Mouse (Mus musculus) adrenal gland, adult (tissue): ENCODE measurements at regions not wholly inside any gene's neighbourhood (a gene's known extent, or its start where the extent isn't known, plus 50 kb on each side); places are given as distances from the start of the nearest gene placed in this dataset.

Experiments used
- DNase-seq, 2 experiments: peaks; one replicate each; pipeline ENCODE4 v3.0.0; 2022 to 2023; ENCODE audit warnings: low spot score in 1 of 2; ENCODE audit not compliant: inconsistent age in 2 of 2

DNA sequence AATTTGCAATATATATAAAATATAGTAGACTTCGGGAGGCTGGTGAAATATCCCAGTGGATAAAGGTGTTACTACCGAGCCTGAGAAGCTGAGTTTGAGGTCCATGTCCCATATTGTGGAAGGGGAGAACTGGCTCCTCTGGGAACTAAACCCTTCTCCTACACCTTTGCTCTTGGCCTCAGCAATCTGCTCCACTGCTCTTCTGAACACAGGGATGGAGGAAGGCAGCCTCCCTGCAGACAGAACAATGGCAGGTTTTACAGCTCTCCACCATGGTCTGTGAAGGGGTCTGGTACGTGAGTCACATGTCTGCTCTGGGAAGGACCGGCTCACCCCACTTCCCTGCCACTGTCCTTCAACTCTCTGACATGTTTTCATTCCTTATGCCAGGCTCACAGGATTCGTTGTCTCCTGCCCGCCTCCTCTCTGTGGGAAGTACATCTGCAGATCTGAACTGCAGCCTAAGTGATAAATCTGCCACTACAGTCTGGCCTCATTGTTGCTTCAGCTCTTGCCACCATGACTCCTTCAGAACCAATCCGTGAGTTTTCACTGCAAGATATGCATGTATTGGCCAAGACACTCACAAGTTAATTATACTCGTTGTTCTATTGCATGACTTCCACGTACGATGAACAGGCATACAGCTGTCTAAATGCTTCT, 220.0 kb upstream of the Gm9767 start:
- peak in 1 of 2 experiments; percentile 20 for DNase-seq

DNA sequence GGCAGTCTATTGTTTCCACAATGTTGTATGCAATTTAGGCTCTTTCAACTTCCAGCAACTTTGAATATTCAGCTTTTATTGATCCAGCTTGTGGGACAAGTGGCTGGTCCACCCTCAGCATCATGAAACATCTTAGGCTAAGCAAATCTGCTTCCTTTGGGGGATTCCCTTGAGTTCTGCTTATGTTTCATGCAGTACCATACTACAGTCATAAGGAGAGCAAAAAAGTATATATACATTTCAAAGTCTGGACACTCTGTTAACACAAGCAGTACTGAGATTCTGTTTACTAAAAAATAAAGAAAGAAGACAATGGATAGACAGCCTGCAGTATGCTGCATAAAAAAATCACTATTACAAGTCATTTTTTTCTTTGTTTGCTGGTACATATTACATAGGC, 233.7 kb upstream of the Gm9767 start:
- DNase-seq, result no peak

DNA sequence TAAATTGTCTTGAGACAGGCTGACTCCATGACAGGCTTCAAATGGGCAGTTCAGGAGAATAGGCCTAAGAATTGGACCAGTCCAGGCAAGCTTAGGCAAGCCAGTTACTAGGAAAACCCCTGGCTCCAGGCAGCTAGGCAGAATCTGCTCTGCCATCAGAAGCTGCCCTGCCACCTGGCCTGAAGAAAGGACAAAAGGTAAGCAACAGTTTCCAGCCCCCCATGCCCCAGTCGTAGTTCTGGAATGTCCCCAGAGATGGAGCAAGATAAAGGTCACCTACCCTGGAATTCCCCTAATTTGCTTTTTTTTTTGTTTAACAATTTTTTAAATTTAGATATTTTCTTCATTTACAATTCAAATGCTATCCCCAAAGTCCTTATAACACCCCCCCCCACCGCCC, 248.8 kb upstream of the Gm9767 start:
- no peak for DNase-seq

- no peak for DNase-seq
Measured at GRCm38 (mm10) chr10:25804223-25804622, 268.2 kb upstream of the Smlr1 start.

DNA sequence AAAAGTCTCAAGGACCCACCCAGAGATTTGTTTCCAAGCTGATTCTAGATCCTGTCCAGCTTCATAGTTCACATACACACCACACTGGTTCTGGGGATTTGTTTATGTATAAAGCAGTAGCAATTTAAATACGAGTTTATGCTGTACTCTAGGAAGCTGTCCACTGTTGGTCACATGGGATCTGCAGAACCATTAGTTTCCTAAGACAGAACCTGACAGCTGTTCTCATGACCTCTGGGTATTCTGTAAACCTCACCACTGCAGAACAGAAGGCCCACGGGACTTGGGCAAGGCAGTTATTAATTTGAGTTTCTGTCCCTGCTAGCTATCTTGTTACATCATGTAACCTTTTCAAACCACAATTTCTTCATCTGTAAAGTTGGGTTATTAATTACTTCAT, 265.4 kb upstream of the Smlr1 start:
- no peak for DNase-seq

- no peak for DNase-seq
Measured at GRCm38 (mm10) chr10:25798881-25799280, 262.8 kb upstream of the Smlr1 start.

DNA sequence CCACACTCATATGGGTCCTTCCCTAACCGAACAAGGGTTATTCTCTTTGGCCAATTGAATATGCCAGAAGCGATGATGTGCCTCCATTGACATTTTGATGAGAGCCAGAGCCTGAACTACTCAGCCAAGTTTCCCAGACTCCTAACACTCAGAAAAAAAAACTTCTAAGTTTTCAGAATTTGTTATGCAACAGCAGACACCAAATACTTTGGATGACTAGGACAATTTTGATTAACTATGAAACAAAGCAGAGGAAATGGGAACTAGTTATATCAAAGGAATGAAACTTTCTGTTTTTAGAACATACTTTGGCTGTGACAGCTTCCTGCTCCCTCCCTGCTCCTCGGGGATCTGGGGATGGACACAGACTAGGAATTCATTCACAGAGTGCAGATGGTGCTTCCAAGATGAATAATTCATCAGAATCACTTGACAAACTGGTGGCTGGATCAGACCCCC, 254.3 kb upstream of the Smlr1 start:
- DNase-seq, result no peak

DNA sequence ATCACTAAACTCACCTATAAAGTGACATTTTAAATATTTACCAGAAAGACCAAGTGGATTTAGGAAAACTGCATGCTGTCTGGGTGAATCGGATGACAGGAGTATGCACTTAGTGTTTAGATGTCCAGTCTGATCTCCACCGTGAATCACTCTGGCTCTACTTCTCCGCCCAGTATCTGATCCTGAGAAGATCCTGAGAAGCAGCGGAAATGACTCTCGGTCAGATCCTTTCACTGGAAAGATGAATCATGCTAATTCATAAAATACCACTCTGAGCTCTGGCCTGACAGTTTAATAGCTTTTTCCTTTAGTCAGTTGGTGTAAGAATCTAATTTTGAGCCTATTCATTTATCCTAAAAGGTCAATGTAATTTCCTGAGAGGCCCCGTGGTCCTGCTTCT, 252.6 kb upstream of the Smlr1 start:
- DNase-seq, result peak; percentile 8 to 74

GRCm38 (mm10) chr10:25788004-25788403, 251.9 kb upstream of the Smlr1 start:
- DNase-seq, result peak in 1 of 2 experiments; percentile 61

- DNase-seq, result no peak
Measured at GRCm38 (mm10) chr10:25783861-25784260, 247.8 kb upstream of the Smlr1 start.

GRCm38 (mm10) chr10:25779476-25779875, 243.4 kb upstream of the Smlr1 start:
- DNase-seq, result no peak

DNA sequence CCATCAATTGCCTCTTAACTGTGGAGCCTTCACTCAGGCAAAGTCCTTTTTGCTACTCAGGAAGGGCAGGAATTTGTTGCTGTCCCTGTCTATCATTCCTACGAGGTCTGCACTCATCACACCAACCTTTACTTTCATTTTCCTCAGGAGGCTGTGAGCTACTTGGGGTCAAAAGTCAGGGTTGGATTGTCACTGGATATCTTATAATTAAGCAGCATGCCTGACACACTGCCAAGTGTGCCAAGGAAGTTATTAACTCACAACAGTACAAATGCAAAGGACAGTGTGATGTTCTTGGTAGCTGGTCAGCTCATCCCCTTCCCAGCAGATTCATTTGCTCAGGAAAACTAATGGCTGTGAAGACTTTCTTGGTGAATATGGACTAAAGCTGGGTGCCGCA, 241.7 kb upstream of the Smlr1 start:
- DNase-seq, result no peak

DNA sequence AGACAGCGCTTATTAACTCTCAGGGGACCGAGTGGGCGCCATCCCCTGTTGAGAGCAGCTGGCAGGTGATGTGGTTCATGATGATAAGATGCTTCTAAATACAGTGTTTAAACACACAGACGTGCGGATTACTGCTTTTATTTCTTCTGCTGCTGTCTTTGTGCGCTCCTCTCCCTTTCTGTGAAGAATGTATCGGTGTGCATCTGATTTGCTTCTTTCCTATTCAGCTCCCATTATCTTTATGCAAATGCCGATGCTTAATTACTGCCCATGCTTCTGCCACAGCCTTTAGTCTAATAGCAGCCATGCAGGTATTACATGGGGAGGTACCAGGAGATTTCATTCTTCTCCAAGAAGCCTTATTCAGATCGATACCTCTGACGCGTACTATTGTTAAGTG, 240.6 kb upstream of the Smlr1 start:
- no peak for DNase-seq

GRCm38 (mm10) chr10:25770051-25770450, 234.0 kb upstream of the Smlr1 start:
- no peak for DNase-seq

DNA sequence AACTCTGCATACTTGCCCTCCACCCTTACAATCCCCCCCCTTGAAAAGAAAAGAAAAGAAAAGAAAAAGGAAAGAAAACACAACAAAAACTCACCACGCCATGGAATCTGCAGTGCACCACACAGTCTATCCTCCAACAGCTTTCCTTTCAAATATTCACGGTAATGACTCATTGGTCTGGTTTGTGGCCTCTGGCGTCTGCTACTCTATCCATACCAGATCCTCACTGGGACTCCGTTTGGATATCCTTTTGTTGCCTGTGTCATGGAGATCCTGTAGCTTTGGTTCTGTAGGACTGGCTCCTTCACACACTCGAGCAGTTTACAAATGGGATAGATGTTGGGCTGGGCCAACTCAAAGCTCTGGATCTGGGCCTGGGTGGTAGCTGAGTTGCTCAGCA, 232.4 kb upstream of the Smlr1 start:
- DNase-seq, result no peak

- no peak for DNase-seq
Measured at GRCm38 (mm10) chr10:25754300-25754699, 218.2 kb upstream of the Smlr1 start.

- DNase-seq, result no peak
Measured at GRCm38 (mm10) chr10:25742678-25743077, 206.6 kb upstream of the Smlr1 start.

- DNase-seq, result no peak
Measured at GRCm38 (mm10) chr10:25740956-25741355, 204.9 kb upstream of the Smlr1 start.

GRCm38 (mm10) chr10:25730470-25730869, 194.4 kb upstream of the Smlr1 start:
- DNase-seq, result no peak

GRCm38 (mm10) chr10:25723966-25724365, 187.9 kb upstream of the Smlr1 start:
- no peak for DNase-seq

- peak in 1 of 2 experiments; percentile 27 for DNase-seq
Measured at GRCm38 (mm10) chr10:25715747-25716146, 179.7 kb upstream of the Smlr1 start.

DNA sequence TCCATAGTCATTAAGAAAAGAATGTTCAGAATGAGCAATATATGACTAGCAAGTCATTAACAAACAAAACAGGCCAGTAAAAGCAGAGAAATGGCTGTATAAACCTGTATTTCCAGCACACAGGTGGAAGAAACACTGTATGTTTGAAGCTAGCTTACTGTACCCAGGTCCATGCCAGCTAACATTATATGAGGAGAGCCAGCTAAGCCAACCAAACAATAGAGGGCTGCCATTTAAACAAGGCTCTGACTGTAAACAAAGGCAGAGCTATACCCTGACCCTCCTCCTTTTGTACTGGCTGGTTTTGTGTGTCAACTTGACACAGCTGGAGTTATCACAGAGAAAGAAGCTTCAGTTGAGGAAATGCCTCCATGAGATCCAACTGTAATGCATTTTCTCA, 178.6 kb upstream of the Smlr1 start:
- no peak for DNase-seq

DNA sequence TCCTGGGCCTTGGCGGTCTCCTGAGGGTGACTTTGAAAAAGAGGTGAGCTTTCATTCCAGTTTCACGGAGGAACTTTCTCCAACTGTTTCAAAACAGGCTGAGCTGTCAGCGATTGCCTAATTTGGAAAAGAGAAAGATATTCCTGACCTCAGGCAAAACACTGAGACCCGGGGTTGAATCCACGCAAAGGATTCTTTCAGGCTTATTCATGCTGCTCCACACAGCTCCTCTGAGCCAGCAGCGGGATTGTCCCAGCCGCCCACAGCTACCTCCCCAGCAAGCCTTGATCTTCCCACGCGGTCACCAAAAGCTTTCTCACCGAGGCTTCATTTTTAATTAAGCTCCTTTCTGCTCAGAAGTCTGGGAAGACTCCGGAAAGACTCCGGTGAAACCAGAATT, 178.0 kb upstream of the Smlr1 start:
- no peak for DNase-seq
